Mouse (Mus musculus) kidney, postnatal 14 days (tissue): ENCODE measurements around the gene Tor3a.
A peak's percentile ranks its signal among the peaks of the same experiment; 100 is the strongest.
"Not testable (repeated sequence)": the region's sequence is repeated elsewhere in the genome, so short reads cannot be mapped to it uniquely, and the experiment has no call there.

Source experiments
- DNase-seq: peaks from one replicate; pipeline ENCODE4 v3.0.0; 2022; ENCODE audit warnings: mixed read lengths

Tor3a gene

DNA sequence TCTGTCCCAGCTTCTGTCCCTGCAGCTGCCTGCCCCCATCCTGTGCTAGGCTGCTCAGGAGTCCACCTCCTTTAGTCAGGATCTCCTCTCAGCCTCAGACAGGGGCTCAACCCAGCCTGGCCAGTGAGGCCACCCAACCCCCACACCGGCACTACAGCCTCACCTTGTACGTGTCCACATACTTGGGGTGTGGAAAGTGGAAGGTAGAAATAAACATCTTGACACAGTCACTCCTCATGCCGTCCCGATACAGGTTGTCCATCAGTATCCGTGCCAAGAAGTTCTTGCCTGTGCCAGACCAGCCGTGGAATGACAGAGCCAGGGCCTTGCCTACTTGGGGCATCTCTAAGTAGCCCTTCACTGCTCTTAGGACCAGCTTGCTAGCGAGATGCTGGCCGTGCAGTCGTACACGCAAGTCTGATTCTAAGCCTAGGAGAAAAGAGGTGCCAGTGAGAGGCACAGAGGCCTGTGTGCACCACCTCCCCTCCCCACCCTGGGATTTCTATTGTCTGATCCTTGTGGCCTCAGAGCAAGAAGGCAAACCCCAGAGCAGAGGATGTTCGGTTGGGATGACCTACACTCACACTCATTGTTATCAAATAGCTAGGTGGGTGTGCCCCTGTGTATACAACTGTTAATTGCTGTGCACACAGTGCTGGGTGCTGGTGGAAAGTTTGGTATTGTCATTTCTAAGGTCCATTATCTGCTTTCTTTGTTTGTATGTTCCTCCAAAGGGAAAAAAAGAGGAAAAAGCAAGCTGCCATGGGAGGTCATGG lies 4.8 kb downstream of the Tor3a start:
- no peak for DNase-seq

DNA sequence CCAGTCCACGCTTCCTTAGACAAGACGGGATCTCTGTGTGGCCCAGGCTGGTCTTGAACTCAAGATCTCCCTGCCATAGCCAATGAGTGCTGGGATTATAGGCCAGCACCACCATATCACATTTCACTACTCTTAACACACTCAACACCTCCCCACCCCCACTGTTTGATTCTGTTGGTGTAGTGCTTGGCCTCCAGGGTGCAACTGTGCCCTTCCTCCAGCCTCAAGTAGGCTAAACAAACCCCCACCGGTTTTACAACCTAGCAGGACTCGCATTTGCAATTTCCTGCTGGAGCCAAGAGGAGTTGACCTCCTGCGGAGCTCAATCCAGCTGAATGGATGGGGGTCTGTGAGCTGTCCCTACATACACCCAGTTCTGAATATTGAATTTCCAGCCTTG lies 5.6 kb downstream of the Tor3a start:
- no peak for DNase-seq

DNA sequence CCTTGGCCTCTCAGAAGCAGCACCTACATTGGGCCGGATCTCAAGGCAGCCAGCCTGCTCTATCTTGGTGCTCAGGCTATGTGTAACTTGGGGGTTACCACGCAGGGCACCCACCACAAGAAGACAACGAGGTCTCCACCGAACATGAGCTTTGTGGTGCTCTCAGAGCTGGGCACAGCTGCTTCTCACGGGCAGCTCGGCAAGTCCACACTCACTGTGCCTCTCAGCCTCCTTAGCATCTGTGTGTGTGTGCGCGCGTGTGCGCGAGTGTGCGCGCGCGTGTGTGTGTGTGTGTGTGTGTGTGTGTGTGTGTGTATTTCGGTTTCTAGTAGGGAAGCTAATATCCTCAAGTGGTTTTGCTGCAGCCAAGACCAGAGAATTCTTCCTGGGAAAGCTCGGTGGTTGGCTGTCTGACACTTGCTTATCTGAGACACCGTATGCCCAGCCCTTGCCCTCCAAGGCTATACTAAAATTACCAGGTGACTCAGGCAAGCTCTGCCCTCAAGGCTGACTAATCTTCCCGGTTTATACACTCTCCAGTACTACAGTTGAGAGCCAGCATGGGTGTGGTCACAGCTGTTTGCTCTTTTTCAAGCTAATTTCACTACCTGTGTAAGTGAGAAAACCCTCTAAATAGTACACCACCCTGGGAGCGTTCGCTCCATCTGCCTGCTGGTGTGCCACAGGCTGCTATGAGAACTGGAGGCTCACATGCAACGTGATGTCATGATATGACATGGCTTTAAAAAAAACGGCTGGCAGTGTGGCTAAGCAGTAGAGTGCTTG lies 6.8 kb downstream of the Tor3a start:
- no peak for DNase-seq

DNA sequence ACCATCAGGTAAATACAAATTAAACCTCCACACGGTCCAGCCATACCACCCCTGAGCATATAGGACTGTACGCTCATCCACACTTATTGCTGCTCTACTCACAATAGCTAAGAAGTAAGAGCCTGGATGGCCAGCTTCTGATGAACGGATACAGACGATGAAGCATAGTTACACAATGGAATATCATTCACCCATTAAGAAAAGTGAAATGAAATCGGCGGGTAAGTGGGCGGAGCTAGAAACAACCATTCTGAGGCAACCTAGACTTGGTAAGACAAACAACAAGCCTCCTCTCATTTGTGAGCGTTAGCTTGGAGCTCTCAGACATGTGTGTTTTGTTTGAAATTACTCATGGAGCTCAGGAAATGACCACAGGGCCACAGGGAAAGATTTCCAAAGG lies 8.4 kb downstream of the Tor3a start:
- no peak for DNase-seq

DNA sequence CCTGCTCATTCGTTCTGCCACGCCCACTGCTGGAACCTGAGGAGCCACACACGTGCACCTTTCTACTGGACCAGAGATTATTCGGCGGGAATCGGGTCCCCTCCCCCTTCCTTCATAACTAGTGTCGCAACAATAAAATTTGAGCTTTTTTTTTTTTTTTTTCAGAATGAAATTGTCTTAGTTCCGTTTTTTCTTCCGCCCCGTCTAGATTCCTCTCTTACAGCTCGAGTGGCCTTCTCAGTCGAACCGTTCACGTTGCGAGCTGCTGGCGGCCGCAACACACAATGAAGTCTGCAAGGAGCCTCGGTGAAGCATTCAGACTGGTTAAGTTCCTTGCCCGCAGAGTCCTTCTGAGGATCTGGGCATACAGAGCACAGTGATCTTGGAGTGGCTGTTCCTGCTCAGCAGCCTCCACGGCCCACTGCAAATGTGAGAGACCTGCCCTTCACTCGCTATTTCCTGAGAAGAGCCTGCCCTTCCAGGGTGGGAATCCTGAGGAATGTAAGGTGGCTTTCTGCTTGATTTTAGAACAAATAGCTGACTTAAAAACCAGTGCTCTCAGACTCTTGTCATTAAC lies 13.4 kb downstream of the Tor3a start:
- DNase-seq = not testable (repeated sequence)

DNA sequence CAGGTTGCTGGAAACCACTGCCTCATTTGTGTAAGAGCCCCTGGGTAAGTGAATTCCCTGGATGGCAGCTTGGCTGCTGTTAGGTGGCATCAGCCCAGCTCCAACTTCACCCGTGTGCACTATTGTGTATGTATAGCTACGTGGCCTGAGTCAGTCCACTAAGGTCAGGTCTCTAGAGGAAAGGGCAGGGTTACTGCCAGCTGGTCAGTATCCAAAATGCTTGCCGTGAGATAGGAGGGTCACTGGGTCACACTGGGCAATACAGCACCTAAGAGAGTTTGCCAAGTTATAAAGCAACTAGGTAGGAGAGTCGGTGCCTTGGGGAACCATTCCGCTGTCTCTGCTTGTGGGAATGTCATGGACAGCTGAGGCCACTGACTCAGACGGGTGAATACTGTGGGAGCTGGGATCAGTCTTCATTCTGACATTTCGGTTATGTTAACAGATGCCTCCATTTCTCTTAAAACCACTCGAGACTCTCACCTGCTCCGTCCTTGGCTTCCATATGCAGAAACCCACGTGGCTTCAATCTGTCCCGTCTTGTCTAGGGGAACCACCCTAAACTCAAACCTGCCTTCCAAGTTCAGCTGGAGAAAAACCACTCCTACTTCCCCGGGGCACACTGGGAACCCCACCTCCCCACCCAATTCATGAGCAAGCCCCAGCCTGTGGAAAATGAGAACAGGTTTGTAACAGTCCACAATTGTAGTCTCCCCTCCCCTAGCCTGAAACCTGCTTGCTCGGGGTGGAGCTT lies 14.1 kb downstream of the Tor3a start:
- DNase-seq = no peak

DNA sequence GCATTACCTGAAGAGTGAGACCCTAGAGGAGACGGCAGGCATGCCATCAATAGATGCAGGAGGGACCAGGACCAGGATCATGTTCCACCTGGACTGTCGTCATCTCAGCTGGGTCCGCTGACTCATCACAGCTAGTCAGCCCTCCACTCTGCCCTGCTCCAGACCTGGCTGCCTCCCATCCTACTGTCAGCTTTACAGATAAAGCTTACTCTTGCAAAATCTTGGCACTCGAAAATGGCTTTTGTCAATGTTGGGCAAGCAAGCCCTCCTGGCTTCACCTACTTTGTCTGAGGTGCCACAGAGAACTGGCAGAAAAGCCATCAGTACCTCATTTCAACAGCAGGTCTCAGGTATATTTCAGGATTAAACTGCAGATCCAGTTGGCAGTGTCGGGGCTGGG lies 15.5 kb downstream of the Tor3a start:
- no peak for DNase-seq

DNA sequence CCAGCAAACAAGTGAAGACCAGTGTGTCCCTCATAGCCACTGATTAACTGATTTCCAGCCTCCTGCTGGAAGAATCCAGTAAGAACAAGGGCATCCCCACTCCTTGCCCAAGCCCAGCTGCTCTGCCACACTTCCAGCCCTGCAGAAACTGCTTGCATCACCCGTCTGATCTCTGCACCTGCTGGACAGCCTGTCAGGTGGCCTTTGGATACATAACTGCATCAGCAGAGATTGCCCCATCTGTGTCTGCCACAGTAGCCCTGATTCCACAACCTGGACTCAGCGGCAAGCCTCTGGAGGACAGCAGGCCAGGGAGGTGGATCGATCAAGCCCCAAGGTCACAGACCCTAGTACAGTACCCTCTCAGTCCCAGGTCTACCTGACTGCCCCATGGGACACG lies 16.6 kb downstream of the Tor3a start:
- peak; percentile 47 for DNase-seq

DNA sequence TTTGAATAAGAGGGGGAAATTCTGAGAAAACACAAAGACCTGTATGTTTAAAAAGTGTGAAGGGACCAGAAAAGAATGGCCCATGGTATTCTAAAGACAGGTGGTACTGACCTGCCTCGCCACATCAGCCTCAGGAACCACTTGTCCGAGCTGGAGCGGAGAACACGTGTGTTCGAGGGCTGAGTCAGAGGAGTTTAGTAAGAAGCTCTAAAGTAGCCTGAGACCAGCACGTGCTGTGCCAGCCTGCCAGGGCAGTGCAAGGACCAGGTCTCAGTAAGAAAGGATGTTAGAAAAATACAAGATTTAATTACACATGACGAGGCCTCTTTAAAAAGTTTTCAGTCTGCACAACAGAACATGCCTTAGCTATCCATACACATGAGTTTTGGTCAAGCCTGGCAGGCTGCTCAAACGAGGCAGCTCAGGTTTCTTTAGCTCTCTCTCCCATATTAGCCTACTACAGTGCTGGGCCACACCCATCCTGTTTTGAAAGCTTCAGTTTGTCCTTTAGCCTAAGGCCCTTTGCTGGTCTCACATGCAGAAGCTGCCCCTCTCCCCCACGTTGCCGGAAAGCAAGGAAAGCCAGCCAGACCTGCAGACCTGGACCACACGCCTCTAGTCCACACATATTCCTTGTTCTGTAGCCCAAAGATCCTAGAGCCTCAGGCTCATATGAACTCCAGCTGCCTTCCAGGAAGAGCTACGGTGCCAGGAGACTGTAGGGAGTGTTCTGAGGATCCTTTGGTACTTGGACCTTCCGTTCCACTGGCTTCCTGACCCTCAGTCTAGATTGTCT lies 19.2 kb downstream of the Tor3a start:
- DNase-seq = no peak

DNA sequence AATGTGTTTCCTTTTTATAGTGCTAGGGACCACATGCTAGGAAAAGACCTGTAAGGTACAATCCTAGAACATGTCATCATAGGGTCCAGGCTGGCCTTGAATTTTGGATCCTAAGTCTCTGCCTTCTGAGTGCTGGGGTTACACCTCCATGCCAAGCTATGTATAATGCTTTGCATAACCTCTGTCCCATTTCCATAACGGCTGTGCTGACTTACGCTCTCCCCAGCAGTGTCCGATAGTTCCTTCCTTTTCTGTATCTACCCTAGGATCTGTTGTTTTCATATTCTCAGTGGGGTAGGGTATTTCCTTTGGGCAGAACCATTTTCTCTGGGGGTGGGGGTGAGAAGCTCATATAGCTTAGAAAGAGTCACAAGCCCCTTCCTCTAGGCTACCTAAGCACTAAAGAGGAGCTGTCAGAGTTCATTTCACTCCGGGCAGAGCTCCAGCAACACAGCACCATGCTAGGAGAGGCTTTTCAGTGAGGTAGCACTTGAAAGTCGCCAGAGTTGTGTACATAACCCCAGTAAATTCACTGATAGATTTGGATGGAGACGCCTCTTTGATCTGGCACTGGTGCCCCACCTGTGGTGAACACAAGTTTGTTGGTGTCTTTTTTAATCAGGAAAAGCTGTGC lies 21.9 kb downstream of the Tor3a start:
- no peak for DNase-seq

DNA sequence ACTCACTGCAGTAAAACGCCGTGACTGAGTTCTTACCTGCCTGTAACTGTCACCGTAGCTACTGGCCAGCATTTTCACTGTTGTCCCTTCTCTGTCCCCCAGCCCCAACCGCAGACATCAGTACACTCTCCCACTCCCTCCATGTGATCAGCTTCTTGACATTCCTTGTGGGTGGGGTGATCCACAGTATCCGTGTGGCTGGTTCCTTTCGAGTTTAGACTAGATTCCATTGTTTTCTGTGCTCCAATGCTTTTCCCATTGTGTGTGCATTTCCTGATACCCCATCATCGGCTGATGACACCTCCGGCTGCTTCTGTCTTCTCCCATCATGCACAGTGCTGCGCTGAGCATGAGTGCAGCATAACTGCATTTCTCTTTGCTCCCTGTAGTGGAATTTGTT lies 23.5 kb downstream of the Tor3a start:
- DNase-seq = no peak

DNA sequence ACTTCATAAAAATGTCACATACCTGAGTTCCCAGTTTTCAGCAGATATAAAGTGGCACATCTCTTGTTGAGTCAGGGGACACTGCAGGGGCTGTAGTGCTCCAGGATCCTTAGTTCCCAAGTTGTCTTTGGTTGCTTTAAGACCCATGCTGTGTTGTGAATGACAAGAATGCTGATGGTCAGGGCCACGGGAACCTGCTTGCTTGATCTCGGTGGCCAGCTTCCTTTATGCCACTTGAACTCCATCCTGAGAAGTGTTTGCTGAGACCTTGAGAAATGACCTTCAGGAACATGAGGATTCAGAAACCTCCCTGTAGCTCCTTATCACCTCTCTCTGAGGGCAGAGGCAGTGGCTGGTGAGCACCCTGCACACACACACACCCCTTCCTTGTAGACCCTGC lies 25.5 kb downstream of the Tor3a start:
- no peak for DNase-seq

DNA sequence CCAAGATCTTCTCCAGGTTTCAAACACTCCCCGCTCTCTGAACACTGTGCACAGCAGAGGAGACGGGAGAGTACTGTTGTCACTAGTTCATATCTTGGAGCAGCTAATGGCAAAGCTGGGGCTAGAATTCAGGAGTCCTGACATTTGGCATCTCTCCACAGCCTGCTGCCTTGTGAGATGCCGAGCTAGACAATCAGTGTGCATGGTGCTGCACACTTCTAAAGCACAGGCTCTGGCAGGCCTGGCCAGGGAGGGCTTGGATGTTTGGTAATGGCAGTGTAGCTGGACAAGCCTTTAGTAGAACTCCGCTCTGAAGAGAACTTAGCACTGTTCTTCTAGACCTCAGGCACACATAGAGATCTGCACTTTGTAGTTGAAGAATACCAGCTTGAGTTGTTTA lies 28.2 kb downstream of the Tor3a start:
- no peak for DNase-seq

DNA sequence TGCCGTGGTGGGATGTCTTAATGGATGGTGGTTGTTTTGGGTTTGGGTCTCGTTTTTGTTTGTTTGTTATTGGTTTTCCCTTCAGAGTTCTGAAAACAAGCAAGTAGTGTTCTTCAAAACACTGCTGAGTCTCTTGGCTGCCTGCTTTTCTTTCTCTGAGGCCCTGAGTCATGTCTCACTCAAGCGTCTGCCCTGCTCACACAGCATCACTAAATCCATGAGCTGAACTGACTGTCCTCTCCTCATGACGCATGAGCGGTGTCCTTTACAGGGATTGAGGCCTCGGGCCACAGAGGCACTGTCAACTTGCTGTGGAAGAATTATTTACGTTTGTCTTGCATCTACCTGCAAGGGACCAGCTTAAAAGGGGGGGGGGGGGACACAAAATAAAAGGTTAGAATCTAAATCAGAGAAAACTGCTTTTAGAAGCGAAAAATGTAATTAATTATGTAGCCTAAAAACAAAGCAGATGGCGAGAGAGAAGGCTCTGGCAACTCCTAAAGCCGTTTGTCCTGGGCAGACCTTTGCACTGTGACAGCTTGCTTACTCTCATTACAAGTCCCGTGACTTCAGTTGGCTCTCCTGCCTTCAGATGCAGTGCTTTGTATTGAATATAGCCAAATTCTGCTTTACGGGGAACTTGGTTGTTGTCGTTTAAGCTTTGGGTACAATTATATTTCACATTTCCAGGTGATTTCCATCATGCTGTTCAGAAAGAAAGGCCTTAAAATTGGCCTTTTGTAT lies 29.2 kb downstream of the Tor3a start:
- no peak for DNase-seq

DNA sequence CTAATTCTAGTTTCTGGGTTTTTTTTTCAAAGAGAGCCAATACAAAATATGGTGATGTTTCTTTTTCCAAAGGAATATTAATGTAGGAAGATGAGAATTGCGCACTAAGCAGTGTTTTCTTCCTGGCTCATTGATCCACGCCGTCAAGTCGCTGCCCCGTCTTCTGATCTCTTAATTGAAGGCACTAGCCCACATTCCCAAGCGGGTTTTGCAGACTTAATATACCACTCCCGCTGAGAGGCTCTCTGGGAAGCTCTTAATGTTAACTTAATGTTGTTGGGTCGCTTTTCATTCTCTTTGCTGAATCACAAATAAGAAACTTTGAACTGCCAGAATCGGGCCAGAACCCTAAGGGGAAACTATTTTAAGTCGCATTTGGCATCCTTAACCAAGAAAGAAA lies 30.1 kb downstream of the Tor3a start:
- no peak for DNase-seq

DNA sequence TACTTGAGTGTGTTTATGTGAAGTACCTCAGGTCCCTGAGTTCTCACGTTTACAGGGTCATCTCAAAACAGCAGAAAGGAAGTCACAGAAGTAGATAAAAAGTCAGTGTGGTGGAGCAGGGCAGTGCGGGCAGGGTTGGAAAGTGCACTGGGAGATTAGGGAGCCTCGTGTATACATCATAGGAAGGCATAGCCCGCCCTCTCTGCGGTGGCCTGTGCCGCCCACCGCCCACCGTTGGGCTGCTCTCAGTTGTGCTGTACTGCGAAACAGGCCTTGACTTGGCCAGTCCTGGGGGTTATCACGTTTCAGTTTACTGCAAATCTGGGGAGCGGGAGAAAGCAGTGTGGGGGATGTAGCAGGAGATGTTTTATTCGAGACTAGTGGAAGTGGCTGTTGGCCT lies 31.3 kb downstream of the Tor3a start:
- DNase-seq = no peak

DNA sequence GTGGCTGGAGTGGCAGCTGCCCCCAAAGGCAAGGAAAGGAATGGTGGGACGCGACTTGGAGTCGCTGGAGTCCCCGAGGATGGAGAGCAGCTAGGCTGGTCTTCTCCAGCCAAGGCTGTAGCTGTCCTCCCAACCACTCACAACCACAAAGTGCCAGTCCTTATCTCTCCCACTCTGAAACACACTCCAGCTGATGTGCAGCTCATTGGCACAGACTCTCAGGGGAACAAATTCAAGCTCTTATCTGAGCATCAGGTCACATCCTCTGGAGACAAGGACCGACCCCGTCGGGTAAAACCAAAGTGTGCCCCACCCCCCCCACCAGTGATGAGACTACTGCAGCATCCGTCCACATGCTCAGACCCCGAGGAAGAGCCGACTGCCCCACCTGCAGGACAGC lies 32.3 kb downstream of the Tor3a start:
- DNase-seq = no peak

DNA sequence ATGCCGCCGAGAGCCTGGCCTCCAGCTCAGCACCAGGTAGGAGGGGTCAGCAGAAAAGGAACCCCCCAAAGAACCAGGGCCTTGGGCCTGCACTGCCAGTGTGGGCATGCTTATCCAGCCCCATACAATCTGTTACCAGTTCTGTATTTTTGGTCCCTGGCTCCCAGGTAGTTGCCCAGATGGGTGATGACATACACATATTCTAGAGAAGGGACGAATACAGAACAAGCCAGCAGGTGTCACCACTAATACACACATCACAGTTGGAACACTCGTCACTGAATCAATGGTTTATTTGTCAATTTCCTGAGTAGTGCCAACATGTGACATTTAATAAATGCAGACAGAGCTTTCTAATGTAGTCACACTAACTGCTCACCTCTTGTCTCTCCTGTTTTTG lies 33.6 kb downstream of the Tor3a start:
- no peak for DNase-seq

DNA sequence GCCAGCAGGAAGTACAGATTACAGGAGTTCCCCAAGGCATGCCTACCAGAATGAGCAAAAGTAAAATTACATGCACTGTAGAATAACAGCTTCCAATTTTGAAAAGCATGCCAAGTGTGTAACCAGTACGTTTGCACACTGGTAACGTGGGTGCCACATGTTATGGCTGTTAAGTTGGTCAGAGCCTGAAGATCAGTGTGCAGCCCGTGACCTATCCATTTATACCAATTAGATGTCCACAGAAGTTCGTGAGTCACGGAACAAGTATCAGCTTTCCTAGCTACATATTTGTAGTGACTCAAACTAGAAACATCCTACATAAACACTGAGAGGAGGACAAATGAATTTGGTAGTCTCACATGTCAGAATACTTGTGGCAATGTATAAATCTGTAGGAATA lies 34.7 kb downstream of the Tor3a start:
- no peak for DNase-seq

DNA sequence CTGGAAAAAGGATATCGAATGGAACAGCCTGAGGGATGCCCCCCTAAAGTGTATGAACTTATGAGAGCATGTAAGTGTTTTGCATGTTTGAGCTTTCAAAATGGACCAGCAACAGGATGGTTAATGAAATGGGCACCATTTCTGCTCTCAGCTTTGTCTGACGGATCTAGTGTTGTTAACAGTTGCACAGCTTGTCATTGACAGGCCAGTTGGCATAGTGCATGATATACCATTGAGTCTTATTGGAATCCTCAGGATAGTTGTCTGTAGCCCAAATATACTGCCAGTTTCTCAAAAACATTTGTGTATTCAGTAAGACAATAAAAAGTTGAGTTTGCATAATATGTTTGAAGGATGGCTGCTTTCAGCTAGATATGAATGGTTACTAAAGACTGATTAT lies 39.0 kb downstream of the Tor3a start:
- no peak for DNase-seq

DNA sequence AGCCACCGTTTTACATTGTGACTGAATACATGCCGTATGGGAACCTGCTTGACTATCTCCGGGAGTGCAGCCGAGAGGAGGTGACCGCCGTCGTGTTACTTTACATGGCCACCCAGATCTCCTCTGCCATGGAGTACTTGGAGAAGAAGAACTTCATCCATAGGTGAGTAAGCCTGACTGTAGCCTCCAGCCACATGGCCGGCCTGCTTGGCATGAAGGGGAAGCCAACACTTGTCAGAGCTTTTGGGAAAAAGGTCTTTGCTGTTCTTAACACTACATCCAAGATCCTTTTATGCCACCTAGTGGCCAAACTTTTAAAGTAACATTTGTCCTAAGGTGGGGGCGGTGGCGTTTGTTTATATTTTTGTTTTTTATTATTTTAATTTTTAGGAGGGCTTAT lies 41.1 kb downstream of the Tor3a start:
- DNase-seq = peak; percentile 49
